Mouse (Mus musculus): Measurements from ENCODE around the gene Grk3.

DNA sequence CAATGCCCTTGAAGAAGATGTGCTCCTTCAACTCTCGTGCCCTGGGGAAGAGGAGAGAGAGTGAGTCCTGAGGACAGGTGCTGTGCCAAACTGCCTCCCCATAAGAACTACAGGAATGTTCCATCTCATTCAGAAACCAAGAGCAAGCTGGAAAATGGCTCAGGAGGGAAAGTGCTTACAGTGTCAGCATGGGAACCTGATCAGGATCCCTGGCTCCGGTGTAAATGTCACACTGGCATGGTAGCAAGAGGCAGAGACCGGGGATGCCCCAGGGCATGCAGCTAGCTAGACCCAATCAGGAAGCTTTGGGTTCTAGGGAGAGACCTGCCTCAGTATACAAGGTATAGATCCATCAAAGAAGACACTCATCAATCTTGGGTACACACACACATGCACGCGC lies 90.2 kb downstream of the Grk3 start:
- TF ChIP-seq EP300 (IDR thresholded peaks at IDR 0.05; ENCODE audit: low read depth) (no peak), CTCF (IDR thresholded peaks at IDR 0.05; ENCODE audit: low read depth) (no peak)

Data from liver, embryonic 14.5 days (tissue).